Mouse (Mus musculus) intestine, postnatal 0 days (tissue): ENCODE results near the gene Btk. TPM values are rescaled to one million over a fixed set of nuclear protein-coding genes. Genes with fewer than 3 reads are reported as not detected.

Experiments
- ATAC-seq: fragments of 200-750 bp; cut with Nextera tagmentation; 2 replicates; pipeline ENCODE4 v1.8.0; 2017; ENCODE audit warnings: mild to moderate bottlenecking, moderate TSS enrichment, moderate library complexity
- H3K27ac ChIP-seq: fragments of 300-500 bp; sonication (generic); 2 replicates; pipeline ENCODE4 v1.5.1; 2014; ENCODE audit warnings: mild to moderate bottlenecking, low read depth, low read length, moderate library complexity
- H3K27me3 ChIP-seq: fragments of 300-500 bp; sonication (generic); replicated peaks from 2 replicates; pipeline ENCODE4 v1.6.1; 2014; ENCODE audit warnings: low read length, mixed read lengths; ENCODE audit not compliant: control insufficient read depth, insufficient read depth
- H3K36me3 ChIP-seq: fragments of 300-500 bp; sonication (generic); 2 replicates; pipeline ENCODE4 v1.6.1; 2014; ENCODE audit warnings: mild to moderate bottlenecking, moderate library complexity; ENCODE audit not compliant: control insufficient read depth, insufficient read depth
- H3K4me1 ChIP-seq: fragments of 300-500 bp; sonication (generic); replicated peaks from 2 replicates; pipeline ENCODE4 v1.6.1; 2014; ENCODE audit warnings: antibody characterized with exemption, low read length, mixed read lengths; ENCODE audit not compliant: control insufficient read depth, insufficient read depth
- H3K4me2 ChIP-seq: fragments of 300-500 bp; sonication (generic); replicated peaks from 2 replicates; pipeline ENCODE4 v1.6.1; 2014; ENCODE audit warnings: low read depth, mild to moderate bottlenecking, moderate library complexity
- H3K4me3 ChIP-seq: fragments of 300-500 bp; sonication (generic); 2 replicates; pipeline ENCODE4 v1.5.1; 2014; ENCODE audit warnings: low read depth, low read length
- H3K9ac ChIP-seq: fragments of 300-500 bp; sonication (generic); 2 replicates; pipeline ENCODE4 v1.6.1; 2014; ENCODE audit warnings: mild to moderate bottlenecking, low read depth, low read length
- H3K9me3 ChIP-seq: fragments of 300-500 bp; sonication (generic); 2 replicates; pipeline ENCODE4 v1.6.1; 2016; ENCODE audit warnings: mixed run types; ENCODE audit not compliant: control insufficient read depth
- CTCF ChIP-seq: sonication (generic); IDR thresholded peaks from 2 replicates; pipeline ENCODE4 v1.5.1; 2016; ENCODE audit warnings: low read depth, mild to moderate bottlenecking, control low read depth, antibody characterized with exemption, moderate library complexity
- WGBS: fragments of 180-500 bp; shearing (Covaris S2); extraction: QIAGEN DNeasy Blood & Tissue Kit; methylation state at CpG from one replicate; pipeline ENCODE4 v1.1.7; 2014; 5-methylcytosine and 5-hydroxymethylcytosine counted together
- polyA plus RNA-seq: library from polyadenylated mRNA; unstranded; fragments of >200 nt; fragmentation: Nextera tagmentation; extraction: Ambion mirVana; gene quantifications from 2 replicates; pipeline ENCODE4 v1.2.1, GENCODE M21; 2015

Gene Btk
- polyA plus RNA-seq, 1 experiment from 2014 or later: 0.83 TPM

- H3K4me1 ChIP-seq: no peaks in the 10 kb centered on the region
- no peak overlapping the region for H3K27ac ChIP-seq
- H3K9ac ChIP-seq: no peak overlapping the region
- no peak for TF ChIP-seq CTCF
- no peaks in the 10 kb centered on the region for H3K36me3 ChIP-seq
- 65% methylated on average over 9 of the region's 9 CpGs for WGBS
- H3K4me3 ChIP-seq: no peak overlapping the region
- no peaks in the 10 kb centered on the region for H3K9me3 ChIP-seq
- no peak overlapping the region for H3K4me2 ChIP-seq
- no peaks in the 10 kb centered on the region for H3K27me3 ChIP-seq
- no peak for ATAC-seq
Observed at GRCm38 (mm10) chrX:134619695-134620094, 36.3 kb upstream of the Btk start.

DNA sequence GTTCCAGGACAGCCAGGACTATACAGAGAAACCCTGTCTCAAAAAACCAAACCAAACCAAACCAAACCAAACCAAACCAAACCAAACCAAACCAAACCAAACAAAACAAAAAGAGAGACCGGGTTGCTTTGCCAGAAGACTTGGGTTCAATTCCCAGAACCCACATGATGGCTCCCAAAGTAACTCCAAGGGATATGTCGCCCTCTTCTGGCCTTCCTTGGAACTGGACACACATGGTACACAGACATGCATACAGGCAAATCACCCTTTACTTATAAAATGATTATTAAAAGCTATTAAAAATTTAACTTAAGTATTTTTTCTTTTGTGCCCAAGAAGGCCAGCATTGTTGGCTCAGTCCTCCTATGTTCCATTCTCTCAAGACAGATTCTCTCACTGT lies 30.9 kb upstream of the Btk start:
- TF ChIP-seq CTCF: peak; percentile 53

GRCm38 (mm10) chrX:134612285-134612959 lies 29.1 kb upstream of the Btk start:
- Histone ChIP-seq H3K27me3 (no peaks in the 10 kb centered on the region), H3K27ac (peak overlapping the region; percentile 50; the same call in 1 of the 2 replicates), H3K4me1 (no peaks in the 10 kb centered on the region), H3K4me2 (peak overlapping the region; percentile 56), H3K9me3 (no peaks in the 10 kb centered on the region), H3K4me3 (peak overlapping the region; percentile 24; the same call in 1 of the 2 replicates), H3K9ac (no peak overlapping the region), H3K36me3 (no peaks in the 10 kb centered on the region)
- no peak for TF ChIP-seq CTCF
- WGBS: 13% methylated on average over 14 of the region's 15 CpGs
- ATAC-seq: peak; percentile 68

More for the DNA sequence above, 30.9 kb upstream of the Btk start:
- no peak for ATAC-seq
- Histone ChIP-seq H3K9me3 (no peaks in the 10 kb centered on the region), H3K27me3 (no peaks in the 10 kb centered on the region), H3K27ac (no peak overlapping the region), H3K4me1 (no peaks in the 10 kb centered on the region), H3K9ac (no peak overlapping the region), H3K4me3 (no peak overlapping the region), H3K4me2 (no peak overlapping the region), H3K36me3 (no peaks in the 10 kb centered on the region)
- WGBS: 72% methylated on average over 2 of the region's 2 CpGs

DNA sequence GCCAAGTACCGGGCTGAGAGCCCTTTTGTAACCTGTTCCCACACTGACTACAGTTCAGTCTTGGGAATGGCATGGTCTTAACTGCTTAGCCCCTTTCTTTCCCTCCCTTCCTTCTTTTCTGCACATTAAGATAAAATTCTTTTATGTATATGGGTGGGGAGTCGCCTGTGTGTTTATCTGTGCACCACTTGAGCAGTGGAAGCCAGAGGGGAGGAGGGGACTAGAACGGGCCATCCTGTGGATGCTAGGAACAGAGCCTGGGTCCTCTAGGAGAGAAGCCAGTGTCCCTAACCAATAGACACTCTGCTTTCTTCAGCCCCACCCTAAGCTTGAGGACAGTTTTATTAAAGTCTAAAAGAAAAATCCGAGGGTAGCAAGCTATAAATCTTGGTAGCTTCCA lies 27.6 kb upstream of the Btk start:
- no peaks in the 10 kb centered on the region for H3K36me3 ChIP-seq
- H3K4me3 ChIP-seq: no peak overlapping the region
- H3K27ac ChIP-seq: no peak overlapping the region
- H3K9ac ChIP-seq: no peak overlapping the region
- H3K4me1 ChIP-seq: no peaks in the 10 kb centered on the region
- ATAC-seq: no peak
- no peaks in the 10 kb centered on the region for H3K27me3 ChIP-seq
- H3K4me2 ChIP-seq: no peak overlapping the region
- H3K9me3 ChIP-seq: no peaks in the 10 kb centered on the region
- WGBS: 63% methylated on average over 4 of the region's 4 CpGs
- TF ChIP-seq CTCF: no peak

GRCm38 (mm10) chrX:134609472-134609871 lies 26.1 kb upstream of the Btk start:
- Histone ChIP-seq H3K27me3 (no peaks in the 10 kb centered on the region), H3K9me3 (no peaks in the 10 kb centered on the region), H3K27ac (no peak overlapping the region), H3K4me2 (no peak overlapping the region), H3K36me3 (no peaks in the 10 kb centered on the region), H3K4me3 (no peak overlapping the region), H3K9ac (no peak overlapping the region), H3K4me1 (no peaks in the 10 kb centered on the region)
- peak; percentile 73 for TF ChIP-seq CTCF
- 35% methylated on average over 4 of the region's 4 CpGs for WGBS
- no peak for ATAC-seq

GRCm38 (mm10) chrX:134601380-134602120 lies 18.2 kb upstream of the Btk start:
- Histone ChIP-seq H3K4me3 (peak overlapping the region; percentile 57), H3K27me3 (no peaks in the 10 kb centered on the region), H3K4me2 (peak overlapping the region; percentile 58), H3K36me3 (no peaks in the 10 kb centered on the region), H3K27ac (peak overlapping the region; percentile 88), H3K9ac (peak overlapping the region; percentile 59), H3K9me3 (no peaks in the 10 kb centered on the region), H3K4me1 (no peaks in the 10 kb centered on the region)
- WGBS: 17% methylated on average over 33 of the region's 43 CpGs
- peak; percentile 74 for ATAC-seq
- TF ChIP-seq CTCF: no peak
